Mouse (Mus musculus): Measurements from ENCODE around the gene Cabp1. TPM values are rescaled to one million over a fixed set of nuclear protein-coding genes. Genes with fewer than 3 reads are reported as not detected.

The Cabp1 gene
- total RNA-seq (2022): 100 to 1,000 TPM; 228 to 252 (median 243) TPM

GRCm38 (mm10) chr5:115193669-115194625 lies at the start of gene Cabp1:
Gene Cabp1 (minus strand): TSS chr5:115194381.
- peak in 1 of 2 experiments; percentile 49 for DNase-seq (ENCODE audit: low spot score in 2 of 2)

DNA sequence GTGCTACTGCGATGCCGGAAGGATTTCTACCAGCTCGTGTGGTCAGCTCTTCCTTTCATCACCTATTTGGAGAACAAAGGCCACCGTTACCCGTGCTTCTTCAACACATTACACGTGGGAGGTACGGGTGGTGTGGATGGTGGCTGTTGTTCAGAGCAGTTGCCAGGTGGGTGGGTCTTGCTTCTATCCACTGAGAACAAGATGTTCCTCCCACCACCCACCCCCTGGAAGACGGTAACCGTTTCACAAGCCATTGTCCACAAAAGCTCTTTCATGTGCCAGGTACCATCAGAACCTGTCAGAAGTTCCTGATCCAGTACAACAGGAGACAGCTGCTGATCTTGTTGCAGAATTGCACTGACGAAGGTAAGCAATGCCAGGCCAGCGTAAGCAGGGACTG lies 46.0 kb upstream of the Cabp1 start:
- peak in 1 of 2 experiments; percentile 71 for DNase-seq (ENCODE audit: low spot score in 2 of 2)

- DNase-seq (ENCODE audit: low spot score in 2 of 2): no peak
Measured at GRCm38 (mm10) chr5:115238729-115239195, 44.6 kb upstream of the Cabp1 start.

- DNase-seq (ENCODE audit: low spot score in 2 of 2): peak; percentile 80 to 86
Measured at GRCm38 (mm10) chr5:115237803-115238728, 43.9 kb upstream of the Cabp1 start.

- peak; percentile 79 to 89 for DNase-seq (ENCODE audit: low spot score in 2 of 2)
Measured at GRCm38 (mm10) chr5:115235786-115236263, 41.6 kb upstream of the Cabp1 start, which contains the start of gene Pop5. Gene Pop5 (plus strand): TSS chr5:115235836.

DNA sequence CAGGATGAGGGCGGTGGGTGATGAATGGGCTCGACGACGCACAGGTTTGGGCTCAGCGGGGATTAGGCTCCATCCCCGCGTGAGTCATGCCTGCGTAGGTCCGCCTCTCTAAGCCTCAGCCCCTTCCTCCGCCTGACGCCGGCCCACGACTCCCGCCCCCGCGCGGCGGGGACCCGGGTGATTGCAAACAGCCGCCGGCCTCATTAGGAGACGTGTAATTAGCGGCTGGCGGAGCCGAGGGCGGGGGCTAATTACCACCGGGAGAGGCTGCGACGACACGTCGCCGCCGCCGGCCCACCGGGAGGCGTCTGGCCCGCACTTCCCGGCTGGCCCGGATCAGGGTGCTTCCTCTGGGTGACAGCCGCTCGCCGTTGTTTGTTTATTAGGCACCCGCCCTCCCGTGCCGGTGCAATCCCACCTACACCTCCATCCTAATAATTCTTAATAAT lies 41.2 kb upstream of the Cabp1 start:
- DNase-seq (ENCODE audit: low spot score in 2 of 2): peak; percentile 72 to 81

GRCm38 (mm10) chr5:115234519-115234918 lies 40.3 kb upstream of the Cabp1 start:
- peak in 1 of 2 experiments; percentile 64 for DNase-seq (ENCODE audit: low spot score in 2 of 2)

- no peak for DNase-seq (ENCODE audit: low spot score in 2 of 2)
Measured at GRCm38 (mm10) chr5:115233031-115233780, 39.0 kb upstream of the Cabp1 start.

DNA sequence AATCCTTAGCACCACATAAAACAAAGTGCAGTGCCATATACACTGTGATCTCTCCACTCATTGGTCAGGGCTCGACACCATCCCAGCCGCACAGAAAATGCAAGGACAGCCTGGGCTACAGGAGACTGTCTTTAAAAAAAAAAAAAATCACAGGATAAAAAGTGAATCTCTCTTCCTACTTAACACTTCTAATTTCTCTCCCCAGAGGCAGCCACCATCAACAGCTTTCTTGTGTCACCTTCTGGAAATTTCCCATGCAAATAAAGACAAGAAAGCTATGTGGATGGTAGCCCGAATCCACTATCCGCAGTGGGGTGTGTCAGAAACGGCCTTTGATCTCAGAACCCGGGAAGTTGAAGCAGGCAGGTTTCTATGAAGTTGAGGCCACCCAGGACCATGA lies 38.3 kb upstream of the Cabp1 start:
- no peak for DNase-seq (ENCODE audit: low spot score in 2 of 2)

DNA sequence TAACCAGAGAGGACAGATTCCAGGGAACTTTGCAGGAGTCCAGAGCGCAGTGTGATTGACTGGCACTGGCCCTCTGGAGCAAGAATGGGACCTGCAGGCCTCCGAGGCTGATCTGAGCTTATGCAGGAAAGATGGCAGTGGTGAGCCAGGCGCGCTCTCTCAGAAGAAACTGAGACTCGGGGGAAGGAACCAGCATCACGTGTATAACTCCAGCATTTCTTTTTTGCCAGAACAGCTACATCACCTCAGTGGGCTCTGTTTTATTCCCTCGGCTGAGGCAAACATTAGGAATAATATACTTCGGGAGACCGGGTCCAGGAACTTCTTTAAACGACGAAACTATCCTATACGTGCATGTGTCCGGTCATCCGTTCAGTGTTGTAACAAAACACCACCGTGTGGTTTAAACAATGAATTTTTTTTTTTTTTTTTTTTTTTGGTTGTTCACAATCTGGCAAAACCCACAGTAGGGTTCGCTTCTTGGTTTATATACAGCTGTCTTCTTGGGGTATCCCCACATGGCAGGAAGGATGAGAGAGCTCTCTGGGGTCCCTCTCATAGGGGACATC lies 37.5 kb upstream of the Cabp1 start:
- peak in 1 of 2 experiments; percentile 27 for DNase-seq (ENCODE audit: low spot score in 2 of 2)

DNA sequence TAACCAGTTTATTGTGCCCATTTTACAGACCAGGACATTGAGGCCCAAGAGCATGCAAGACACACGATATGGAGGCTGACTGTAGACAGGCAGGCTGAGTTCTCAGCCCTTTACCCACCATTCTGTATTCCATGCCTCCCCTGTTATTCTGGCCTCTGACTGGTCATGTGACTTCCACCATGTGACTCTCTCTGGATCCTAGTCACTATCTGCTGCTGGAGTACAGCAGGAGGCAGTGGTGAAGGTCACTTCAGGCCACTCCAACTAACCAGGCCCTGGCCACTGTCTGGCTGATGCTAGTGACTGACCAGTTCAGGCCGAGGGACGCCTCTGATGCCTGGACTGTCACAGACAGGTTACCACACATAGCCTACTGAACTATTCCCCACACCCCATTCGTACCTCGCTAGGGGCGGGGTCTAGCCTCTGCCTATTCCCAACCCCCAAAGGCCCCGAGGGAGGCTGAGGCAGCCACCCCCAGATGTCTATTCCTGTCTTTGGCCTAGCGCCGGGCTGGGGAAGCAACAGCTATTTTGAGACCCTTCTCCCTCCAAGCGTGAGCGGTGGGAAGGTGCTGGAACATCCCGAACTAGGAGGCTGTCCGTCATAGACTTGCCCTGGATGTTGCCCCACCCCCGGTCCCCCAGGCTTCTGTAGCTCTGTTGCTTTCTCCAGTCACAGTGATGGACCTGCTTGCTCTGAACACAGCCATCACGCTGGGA lies 36.8 kb upstream of the Cabp1 start:
- peak; percentile 32 to 80 for DNase-seq (ENCODE audit: low spot score in 2 of 2)

GRCm38 (mm10) chr5:115222485-115222884 lies 28.3 kb upstream of the Cabp1 start:
- no peak for DNase-seq (ENCODE audit: low spot score in 2 of 2)

DNA sequence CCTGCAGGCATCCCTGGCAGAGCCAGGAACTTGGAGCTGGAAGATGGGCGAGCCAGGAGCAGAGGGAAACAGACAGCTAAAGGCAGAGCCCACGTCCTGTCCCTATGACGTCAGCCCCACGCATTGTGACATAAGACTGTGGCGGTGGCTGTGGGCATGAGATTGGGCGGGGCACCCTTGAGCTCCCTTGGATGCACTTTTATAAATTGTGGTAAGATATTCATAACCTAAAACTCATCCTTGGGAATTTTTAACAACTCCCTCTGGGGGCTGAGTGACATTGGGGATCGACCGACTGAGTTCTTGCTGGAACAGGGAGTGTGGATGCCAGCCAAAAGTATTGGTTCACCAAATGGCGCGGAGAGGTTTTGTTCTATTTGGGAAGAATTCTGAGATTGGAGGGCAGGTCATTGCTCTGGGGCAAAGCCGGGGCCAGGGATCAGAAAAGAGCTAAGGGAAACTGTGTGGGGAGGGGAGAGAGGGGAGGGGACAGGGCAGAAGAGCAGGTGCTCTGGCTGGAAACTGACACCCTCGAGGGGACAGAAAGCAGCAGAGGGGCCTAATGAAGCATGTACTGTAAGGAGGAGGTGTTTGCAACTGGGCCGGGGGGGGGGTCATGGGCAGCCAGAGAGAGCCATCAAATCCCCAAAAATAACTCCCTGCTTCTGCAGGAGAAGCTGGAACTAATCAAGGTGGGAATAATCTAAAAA lies 26.9 kb upstream of the Cabp1 start:
- DNase-seq (ENCODE audit: low spot score in 2 of 2): peak; percentile 39 to 71

DNA sequence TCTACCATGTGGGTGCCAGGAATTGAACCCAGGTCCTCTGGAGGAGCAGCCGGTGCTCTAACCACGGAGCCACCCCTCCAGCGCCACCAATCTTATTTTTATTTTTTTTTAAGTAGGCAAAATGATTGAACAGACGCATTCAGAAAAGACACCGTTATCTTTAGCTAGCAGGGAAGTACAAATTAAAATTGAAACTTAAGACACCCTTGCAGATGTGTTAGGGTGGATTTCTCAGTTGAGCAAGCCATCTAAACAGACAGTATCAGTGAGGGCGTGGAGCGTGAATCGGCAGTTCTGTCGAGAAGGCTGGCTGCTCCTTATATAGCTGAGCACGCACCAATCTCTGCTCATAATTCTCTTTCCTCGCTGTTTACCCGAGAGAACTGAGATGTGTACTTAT lies 23.8 kb upstream of the Cabp1 start:
- DNase-seq (ENCODE audit: low spot score in 2 of 2): no peak

DNA sequence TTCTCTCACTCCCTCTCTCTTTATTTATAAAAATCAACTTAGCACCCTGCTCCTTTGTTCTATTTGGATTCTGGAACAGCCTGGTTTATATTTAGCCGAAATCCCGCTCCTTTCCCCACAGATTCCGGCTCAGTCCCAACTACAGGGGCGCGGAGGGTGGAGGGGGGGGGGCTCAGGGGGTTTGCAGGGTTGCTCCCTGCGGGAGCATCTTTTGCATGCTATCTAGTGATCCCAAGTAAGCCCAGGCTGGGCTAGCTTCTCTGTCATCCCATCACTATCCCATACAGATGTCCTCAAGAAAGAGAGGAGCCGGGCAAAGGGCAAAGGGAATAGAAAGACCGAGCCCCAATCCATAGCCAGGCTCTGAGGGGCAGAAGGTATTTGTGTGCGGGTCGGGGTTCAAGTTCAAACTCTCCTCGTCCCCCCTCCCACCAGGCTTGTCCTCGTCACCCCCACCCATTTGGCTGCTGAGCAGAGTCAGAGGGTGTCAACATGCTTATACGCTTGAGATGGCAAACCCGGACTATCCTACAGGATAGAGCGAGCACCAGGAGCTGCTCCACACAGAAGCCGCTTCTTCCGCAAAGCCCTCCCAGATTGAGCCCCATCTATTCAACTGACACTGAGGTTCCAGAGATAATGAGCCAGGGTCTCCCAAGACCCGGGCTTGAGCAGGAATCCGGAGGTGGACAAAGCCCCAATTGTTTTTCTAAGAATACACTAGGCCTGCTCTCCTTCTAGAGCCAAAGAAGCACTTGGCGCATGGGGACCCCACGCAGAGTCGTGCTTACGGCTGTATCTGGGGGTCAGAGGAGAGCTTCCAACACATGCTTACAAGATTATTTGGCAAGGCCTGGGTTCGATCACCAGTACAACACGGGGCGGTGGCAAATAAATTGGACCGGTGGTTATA lies 21.3 kb upstream of the Cabp1 start:
- no peak for DNase-seq (ENCODE audit: low spot score in 2 of 2)

DNA sequence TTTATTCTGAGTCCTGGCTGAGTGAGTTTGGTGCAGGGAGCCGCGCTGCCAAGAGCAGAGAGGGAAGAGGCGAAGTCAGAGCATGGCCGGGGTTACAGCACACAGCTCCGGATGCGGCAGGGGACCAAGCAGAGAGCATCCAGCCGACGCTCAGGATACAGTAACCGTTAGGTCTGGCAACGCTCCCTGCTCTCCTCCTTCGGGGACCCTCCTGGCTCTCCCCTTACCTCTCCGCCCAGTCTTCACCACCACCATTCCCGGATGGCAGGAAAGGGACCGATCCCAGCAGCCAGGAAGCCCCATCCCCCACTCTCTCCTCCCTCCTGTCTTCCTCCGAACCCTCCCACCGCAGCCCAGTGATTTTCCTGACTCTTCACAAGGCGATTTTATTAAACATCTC lies 20.7 kb upstream of the Cabp1 start:
- DNase-seq (ENCODE audit: low spot score in 2 of 2): peak; percentile 46 to 69

GRCm38 (mm10) chr5:115212861-115213260 lies 18.7 kb upstream of the Cabp1 start:
- DNase-seq (ENCODE audit: low spot score in 2 of 2): peak in 1 of 2 experiments; percentile 61

GRCm38 (mm10) chr5:115212451-115212850 lies 18.3 kb upstream of the Cabp1 start:
- no peak for DNase-seq (ENCODE audit: low spot score in 2 of 2)

All from left cerebral cortex, adult 8-10 months (tissue).